Mouse (Mus musculus) intestine, embryonic 14.5 days (tissue): ENCODE measurements around the gene Cabp2. TPM values are rescaled to one million over a fixed set of nuclear protein-coding genes. Genes with fewer than 3 reads are reported as not detected.
"Not testable (repeated sequence)": the region's sequence is repeated elsewhere in the genome, so short reads cannot be mapped to it uniquely, and the experiment has no call there.

ENCODE experiments used
- ATAC-seq: fragments of 200-750 bp; cut with Nextera tagmentation; replicated peaks from 2 replicates; pipeline ENCODE4 v1.8.0; 2017; ENCODE audit warnings: low read depth, moderate number of reproducible peaks, moderate TSS enrichment, moderate library complexity; ENCODE audit not compliant: low FRiP score, low TSS enrichment
- DNase-seq: peaks from one replicate; pipeline ENCODE4 v3.0.0-alpha.2; 2018; ENCODE audit warnings: low spot score
- H3K27ac ChIP-seq: fragments of 300-500 bp; sonication (generic); 2 replicates; pipeline ENCODE4 v1.5.1; 2014; ENCODE audit warnings: low read depth, mild to moderate bottlenecking, control low read depth
- H3K27me3 ChIP-seq: fragments of 300-500 bp; sonication (generic); replicated peaks from 2 replicates; pipeline ENCODE4 v1.6.1; 2014; ENCODE audit warnings: low read length, control low read depth; ENCODE audit not compliant: control insufficient read depth, insufficient read depth
- H3K36me3 ChIP-seq: fragments of 300-500 bp; sonication (generic); 2 replicates; pipeline ENCODE4 v1.6.1; 2014; ENCODE audit warnings: low read length, control low read depth; ENCODE audit not compliant: control insufficient read depth, insufficient read depth
- H3K4me1 ChIP-seq: fragments of 300-500 bp; sonication (generic); replicated peaks from 2 replicates; pipeline ENCODE4 v1.6.1; 2014; ENCODE audit warnings: low read length, control low read depth, mixed read lengths; ENCODE audit not compliant: control insufficient read depth, insufficient read depth
- H3K4me2 ChIP-seq: fragments of 300-500 bp; sonication (generic); 2 replicates; pipeline ENCODE4 v1.6.1; 2014; ENCODE audit warnings: low read length
- H3K4me3 ChIP-seq: fragments of 300-500 bp; sonication (generic); 2 replicates; pipeline ENCODE4 v1.5.1; 2014; ENCODE audit warnings: low read depth, low read length, control low read depth, mixed read lengths
- H3K9ac ChIP-seq: fragments of 300-500 bp; sonication (generic); 2 replicates; pipeline ENCODE4 v1.6.1; 2014; ENCODE audit warnings: mild to moderate bottlenecking, low read length
- H3K9me3 ChIP-seq: fragments of 300-500 bp; sonication (generic); 2 replicates; pipeline ENCODE4 v1.6.1; 2016; ENCODE audit warnings: low read length, control low read depth; ENCODE audit not compliant: control insufficient read depth
- WGBS: fragments of 180-500 bp; shearing (Covaris S2); extraction: QIAGEN DNeasy Blood & Tissue Kit; methylation state at CpG from one replicate; pipeline ENCODE4 v1.1.7; 2014; 5-methylcytosine and 5-hydroxymethylcytosine counted together
- polyA plus RNA-seq: library from polyadenylated mRNA; unstranded; fragments of >200 nt; fragmentation: Nextera tagmentation; extraction: Ambion mirVana; gene quantifications from 2 replicates; pipeline ENCODE4 v1.2.1, GENCODE M21; 2014

Cabp2 gene
- polyA plus RNA-seq, 1 experiment from 2014 or later = 0.57 TPM

DNA sequence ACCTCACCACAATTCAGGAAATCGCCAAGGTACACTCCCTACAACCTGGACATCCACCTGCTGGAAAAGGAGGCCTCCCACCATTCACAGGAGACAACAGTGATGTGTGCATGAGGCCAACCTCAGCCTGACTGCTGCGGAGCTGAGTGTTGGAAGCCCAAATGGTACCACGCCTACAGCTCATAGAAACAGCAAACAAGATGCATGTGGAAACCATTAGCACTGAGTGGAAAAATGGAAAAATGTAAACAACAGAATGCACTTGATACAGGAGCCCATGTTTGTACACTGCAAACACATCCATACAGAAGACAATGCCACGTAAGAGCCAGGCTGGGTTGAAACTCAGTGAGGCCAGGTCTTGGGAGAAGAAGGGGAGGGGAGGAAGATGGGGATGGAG, 43.1 kb downstream of the Cabp2 start:
- H3K36me3 ChIP-seq = peaks cover 14% of the 10 kb centered on the region
- H3K4me3 ChIP-seq = no peak overlapping the region
- no peaks in the 10 kb centered on the region for H3K27me3 ChIP-seq
- H3K9ac ChIP-seq = no peak overlapping the region
- peaks cover 20% of the 10 kb centered on the region for H3K4me1 ChIP-seq
- H3K27ac ChIP-seq = no peak overlapping the region
- DNase-seq (no peak), ATAC-seq (no peak)
- WGBS = 81% methylated on average over 4 of the region's 4 CpGs
- H3K9me3 ChIP-seq = no peaks in the 10 kb centered on the region
- H3K4me2 ChIP-seq = no peak overlapping the region

- Histone ChIP-seq H3K27ac (peak overlapping the region; percentile 7; the same call in 1 of the 2 replicates), H3K9ac (0 out of 2 replicates have a peak overlapping the region, but pooled peaks have one; percentile 25), H3K4me1 (peaks cover 20% of the 10 kb centered on the region), H3K36me3 (peaks cover 22% of the 10 kb centered on the region), H3K4me3 (peak overlapping the region; percentile 98), H3K4me2 (peak overlapping the region; percentile 91)
- WGBS = 16% methylated on average over 2 of the region's 4 CpGs
- not testable (repeated sequence) for H3K27me3 ChIP-seq, DNase-seq, H3K9me3 ChIP-seq
- ATAC-seq = peak; percentile 25
Observed at GRCm38 (mm10) chr19:4125268-4125667, 43.9 kb downstream of the Cabp2 start.

- peaks cover 13% of the 10 kb centered on the region for H3K4me1 ChIP-seq
- H3K9me3 ChIP-seq = no peaks in the 10 kb centered on the region
- peak within 1 kb of the TSS; percentile 98 for H3K4me3 ChIP-seq
- H3K4me2 ChIP-seq = peak within 1 kb of the TSS; percentile 91
- peak; percentile 96 for DNase-seq
- peak; percentile 93 for ATAC-seq
- H3K9ac ChIP-seq = peak within 1 kb of the TSS; percentile 84
- WGBS = 1% methylated on average over 64 of the region's 64 CpGs
- H3K27ac ChIP-seq = peak within 1 kb of the TSS; percentile 57
- H3K36me3 ChIP-seq = peaks cover 28% of the 10 kb centered on the region
- H3K27me3 ChIP-seq = no peaks in the 10 kb centered on the region
Observed at GRCm38 (mm10) chr19:4125741-4126696, 44.6 kb downstream of the Cabp2 start, which contains the start of gene Aip. Gene Aip (minus strand): TSS chr19:4125858.

- 52% methylated on average over 6 of the region's 7 CpGs for WGBS
- Histone ChIP-seq H3K27ac (no peak overlapping the region), H3K4me1 (peaks cover 13% of the 10 kb centered on the region), H3K4me2 (peak overlapping the region; percentile 91), H3K9ac (peak overlapping the region; percentile 84), H3K4me3 (peak overlapping the region; percentile 98), H3K27me3 (no peaks in the 10 kb centered on the region), H3K9me3 (no peaks in the 10 kb centered on the region), H3K36me3 (peaks cover 37% of the 10 kb centered on the region)
- DNase-seq (no peak), ATAC-seq (no peak)
Observed at GRCm38 (mm10) chr19:4126759-4127495, 45.5 kb downstream of the Cabp2 start.

DNA sequence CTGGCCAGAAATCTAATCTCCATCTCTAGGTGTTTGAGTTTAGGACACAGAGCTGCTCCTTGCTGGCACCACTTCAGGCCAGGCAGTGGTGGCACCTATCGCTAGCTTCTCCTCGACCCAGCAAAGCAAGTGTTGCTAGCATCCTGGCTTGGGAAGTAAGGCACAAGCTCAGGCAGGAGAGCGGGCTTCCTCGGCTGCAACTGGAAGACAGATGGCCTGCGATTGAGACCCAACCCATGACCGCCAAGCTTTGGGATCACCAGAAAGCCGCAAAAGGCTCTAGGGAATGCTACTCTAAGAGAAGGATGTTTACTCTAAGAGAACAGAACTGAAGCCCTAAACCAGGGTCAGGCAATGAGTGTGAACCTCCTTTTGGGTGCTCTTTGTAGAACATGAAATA, 48.1 kb downstream of the Cabp2 start:
- Histone ChIP-seq H3K4me1 (peaks cover 13% of the 10 kb centered on the region), H3K27ac (no peak overlapping the region), H3K27me3 (no peaks in the 10 kb centered on the region), H3K36me3 (peaks cover 52% of the 10 kb centered on the region), H3K4me3 (no peak overlapping the region), H3K9ac (no peak overlapping the region), H3K4me2 (no peak overlapping the region), H3K9me3 (no peaks in the 10 kb centered on the region)
- ATAC-seq (no peak), DNase-seq (no peak)
- 91% methylated on average over 7 of the region's 7 CpGs for WGBS

- DNase-seq (no peak), ATAC-seq (no peak)
- no peaks in the 10 kb centered on the region for H3K27me3 ChIP-seq
- no peak overlapping the region for H3K9ac ChIP-seq
- no peaks in the 10 kb centered on the region for H3K9me3 ChIP-seq
- no peak overlapping the region for H3K4me2 ChIP-seq
- no peak overlapping the region for H3K4me3 ChIP-seq
- H3K27ac ChIP-seq = no peak overlapping the region
- WGBS = 86% methylated on average over 4 of the region's 4 CpGs
- peaks cover 52% of the 10 kb centered on the region for H3K36me3 ChIP-seq
- H3K4me1 ChIP-seq = peaks cover 8% of the 10 kb centered on the region
Observed at GRCm38 (mm10) chr19:4130106-4130505, 48.7 kb downstream of the Cabp2 start.

DNA sequence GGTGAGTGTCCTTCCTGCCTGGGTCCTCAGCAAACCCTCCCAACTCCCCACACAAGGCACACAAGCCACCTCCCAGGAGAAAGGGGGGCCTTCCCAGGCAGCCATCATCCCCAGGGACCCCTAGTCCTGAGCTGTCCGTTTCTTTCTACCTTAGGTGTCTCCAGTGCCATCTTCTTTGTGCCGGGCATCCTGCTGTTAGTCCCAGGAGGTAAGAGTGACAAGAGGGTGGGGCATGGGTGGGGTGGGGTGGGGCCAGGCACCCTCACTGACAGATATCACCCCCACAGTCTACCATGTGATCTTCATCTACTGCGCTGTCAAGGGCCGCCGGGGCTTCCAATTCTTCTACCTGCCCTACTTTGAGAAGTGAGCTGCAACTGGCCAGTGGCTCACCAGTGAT, 49.7 kb downstream of the Cabp2 start:
- Histone ChIP-seq H3K36me3 (peaks cover 52% of the 10 kb centered on the region), H3K4me3 (no peak overlapping the region), H3K27ac (no peak overlapping the region), H3K9ac (no peak overlapping the region), H3K4me2 (no peak overlapping the region), H3K27me3 (no peaks in the 10 kb centered on the region), H3K9me3 (no peaks in the 10 kb centered on the region), H3K4me1 (peaks cover 7% of the 10 kb centered on the region)
- DNase-seq (no peak), ATAC-seq (no peak)
- WGBS = 94% methylated on average over 5 of the region's 5 CpGs

GRCm38 (mm10) chr19:4131768-4132167, 50.4 kb downstream of the Cabp2 start:
- H3K4me2 ChIP-seq = no peak overlapping the region
- ATAC-seq (no peak), DNase-seq (no peak)
- H3K36me3 ChIP-seq = peaks cover 52% of the 10 kb centered on the region
- no peak overlapping the region for H3K9ac ChIP-seq
- no peak overlapping the region for H3K4me3 ChIP-seq
- WGBS = 90% methylated on average over 2 of the region's 2 CpGs
- H3K27ac ChIP-seq = no peak overlapping the region
- no peaks in the 10 kb centered on the region for H3K27me3 ChIP-seq
- H3K4me1 ChIP-seq = peaks cover 5% of the 10 kb centered on the region
- H3K9me3 ChIP-seq = no peaks in the 10 kb centered on the region
